Mouse (Mus musculus) spleen, postnatal 36 days (tissue): ENCODE measurements around the gene Rpp25.

Experiments
- DNase-seq, 2 experiments: peaks; one replicate each; pipeline ENCODE4 v3.0.0; 2022; ENCODE audit warnings: low spot score in 2 of 2, mixed read lengths in 1 of 2

Rpp25 gene

GRCm38 (mm10) chr9:57503622-57504380 lies at the start of gene Rpp25:
Rpp25 (plus strand) TSS chr9:57504026.
- no peak for DNase-seq

- no peak for DNase-seq
Observed at GRCm38 (mm10) chr9:57459707-57460106, 44.1 kb upstream of the Rpp25 start.

- DNase-seq: no peak
Observed at GRCm38 (mm10) chr9:57462866-57463265, 41.0 kb upstream of the Rpp25 start.

GRCm38 (mm10) chr9:57466101-57466500 lies 37.7 kb upstream of the Rpp25 start:
- no peak for DNase-seq

- no peak for DNase-seq
Observed at GRCm38 (mm10) chr9:57467271-57467771, 36.5 kb upstream of the Rpp25 start.

GRCm38 (mm10) chr9:57467896-57468549 lies 35.8 kb upstream of the Rpp25 start, which contains the start of gene Scamp5:
Scamp5 (minus strand) TSS chr9:57468060.
- peak; percentile 67 to 72 for DNase-seq

- no peak for DNase-seq
Observed at GRCm38 (mm10) chr9:57468914-57469313, 34.9 kb upstream of the Rpp25 start.

GRCm38 (mm10) chr9:57485774-57486173 lies 18.1 kb upstream of the Rpp25 start:
- peak; percentile 60 to 63 for DNase-seq

GRCm38 (mm10) chr9:57487807-57488206 lies 16.0 kb upstream of the Rpp25 start:
- no peak for DNase-seq

- DNase-seq: no peak
Observed at GRCm38 (mm10) chr9:57493532-57493931, 10.3 kb upstream of the Rpp25 start.

GRCm38 (mm10) chr9:57494970-57495369 lies 8.9 kb upstream of the Rpp25 start:
- no peak for DNase-seq

GRCm38 (mm10) chr9:57497236-57497635 lies 6.6 kb upstream of the Rpp25 start:
- DNase-seq: no peak

- no peak for DNase-seq
Observed at GRCm38 (mm10) chr9:57498536-57498935, 5.3 kb upstream of the Rpp25 start.

- DNase-seq: no peak
Observed at GRCm38 (mm10) chr9:57501452-57501851, 2.4 kb upstream of the Rpp25 start.

- DNase-seq: no peak
Observed at GRCm38 (mm10) chr9:57501861-57502260, 2.0 kb upstream of the Rpp25 start.

GRCm38 (mm10) chr9:57502911-57503621 lies 760 bp upstream of the Rpp25 start:
- no peak for DNase-seq

GRCm38 (mm10) chr9:57504381-57504700 lies 515 bp downstream of the Rpp25 start:
- peak; percentile 35 to 36 for DNase-seq

- no peak for DNase-seq
Observed at GRCm38 (mm10) chr9:57504891-57505290, 1.1 kb downstream of the Rpp25 start.

- DNase-seq: peak; percentile 37 to 59
Observed at GRCm38 (mm10) chr9:57505700-57506099, 1.9 kb downstream of the Rpp25 start.

GRCm38 (mm10) chr9:57510577-57510976 lies 6.8 kb downstream of the Rpp25 start:
- no peak for DNase-seq

GRCm38 (mm10) chr9:57517113-57517512 lies 13.3 kb downstream of the Rpp25 start:
- peak; percentile 25 to 47 for DNase-seq

- no peak for DNase-seq
Observed at GRCm38 (mm10) chr9:57520375-57521055, 16.7 kb downstream of the Rpp25 start.
